Mouse (Mus musculus) intestine, embryonic 16.5 days (tissue): ENCODE measurements around the gene Icmt. TPM values are rescaled to one million over a fixed set of nuclear protein-coding genes. Genes with fewer than 3 reads are reported as not detected.

ENCODE experiments used
- ATAC-seq: fragments of 200-750 bp; cut with Nextera tagmentation; 2 replicates; pipeline ENCODE4 v1.8.0; 2017; ENCODE audit warnings: moderate TSS enrichment, moderate library complexity
- H3K27ac ChIP-seq: fragments of 300-500 bp; sonication (generic); 2 replicates; pipeline ENCODE4 v1.5.1; 2014; ENCODE audit warnings: mild to moderate bottlenecking, low read length
- H3K27me3 ChIP-seq: fragments of 300-500 bp; sonication (generic); replicated peaks from 2 replicates; pipeline ENCODE4 v1.6.1; 2014; ENCODE audit warnings: low read length, control low read depth, mixed read lengths; ENCODE audit not compliant: control insufficient read depth, insufficient read depth
- H3K36me3 ChIP-seq: fragments of 300-500 bp; sonication (generic); 2 replicates; pipeline ENCODE4 v1.6.1; 2014; ENCODE audit warnings: low read length, control low read depth; ENCODE audit not compliant: control insufficient read depth, insufficient read depth
- H3K4me1 ChIP-seq: fragments of 300-500 bp; sonication (generic); 2 replicates; pipeline ENCODE4 v1.6.1; 2014; ENCODE audit warnings: low read length, control low read depth, mixed read lengths; ENCODE audit not compliant: control insufficient read depth, insufficient read depth
- H3K4me2 ChIP-seq: fragments of 300-500 bp; sonication (generic); 2 replicates; pipeline ENCODE4 v1.6.1; 2014; ENCODE audit warnings: low read depth, low read length, control low read depth
- H3K4me3 ChIP-seq: fragments of 300-500 bp; sonication (generic); 2 replicates; pipeline ENCODE4 v1.5.1; 2014; ENCODE audit warnings: mild to moderate bottlenecking, low read length
- H3K9ac ChIP-seq: fragments of 300-500 bp; sonication (generic); 2 replicates; pipeline ENCODE4 v1.6.1; 2014; ENCODE audit warnings: low read depth, low read length
- H3K9me3 ChIP-seq: fragments of 300-500 bp; sonication (generic); 2 replicates; pipeline ENCODE4 v1.6.1; 2016; ENCODE audit warnings: low read length, control low read depth; ENCODE audit not compliant: control insufficient read depth
- WGBS: fragments of 180-500 bp; shearing (Covaris S2); extraction: QIAGEN DNeasy Blood & Tissue Kit; methylation state at CpG from one replicate; pipeline ENCODE4 v1.1.7; 2014; 5-methylcytosine and 5-hydroxymethylcytosine counted together
- polyA plus RNA-seq: library from polyadenylated mRNA; unstranded; fragments of >200 nt; fragmentation: Nextera tagmentation; extraction: Ambion mirVana; gene quantifications from 2 replicates; pipeline ENCODE4 v1.2.1, GENCODE M21; 2015

The Icmt gene
- polyA plus RNA-seq, 1 experiment from 2014 or later, result 13.7 TPM

DNA sequence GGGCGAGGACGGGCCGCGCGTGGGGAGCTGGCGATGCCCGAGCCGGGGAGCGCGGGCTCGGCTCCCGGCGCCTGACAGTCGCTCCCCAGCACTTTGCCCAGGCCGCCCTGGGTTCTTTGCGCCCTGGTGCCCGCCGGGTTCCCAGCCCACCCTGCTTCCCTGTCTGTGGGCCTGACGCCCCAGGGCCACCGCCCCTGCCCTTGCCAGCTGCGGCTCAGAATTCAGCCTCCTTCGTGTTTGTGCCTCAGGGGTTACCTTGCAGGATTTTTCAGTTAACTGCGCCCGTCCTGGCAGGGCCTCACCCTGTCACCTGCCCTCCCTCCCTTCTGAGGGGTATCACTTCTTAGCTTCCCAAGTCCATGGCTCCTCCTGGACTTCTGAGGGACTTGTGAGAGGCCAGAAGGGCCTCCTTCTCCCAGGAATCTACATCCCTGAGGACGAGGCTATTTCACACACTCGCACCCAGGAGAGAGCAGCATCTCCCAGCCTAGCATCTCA is 42.3 kb downstream of the Icmt start:
- no peak for ATAC-seq
- H3K9ac ChIP-seq, result peak overlapping the region; percentile 55
- peaks cover 25% of the 10 kb centered on the region for H3K4me1 ChIP-seq
- peaks cover 3% of the 10 kb centered on the region for H3K36me3 ChIP-seq
- peak overlapping the region; percentile 55 for H3K4me3 ChIP-seq
- 2% methylated on average over 20 of the region's 26 CpGs for WGBS
- peaks cover 40% of the 10 kb centered on the region for H3K27me3 ChIP-seq
- H3K4me2 ChIP-seq, result peak overlapping the region; percentile 96
- H3K9me3 ChIP-seq, result no peaks in the 10 kb centered on the region
- no peak overlapping the region for H3K27ac ChIP-seq

DNA sequence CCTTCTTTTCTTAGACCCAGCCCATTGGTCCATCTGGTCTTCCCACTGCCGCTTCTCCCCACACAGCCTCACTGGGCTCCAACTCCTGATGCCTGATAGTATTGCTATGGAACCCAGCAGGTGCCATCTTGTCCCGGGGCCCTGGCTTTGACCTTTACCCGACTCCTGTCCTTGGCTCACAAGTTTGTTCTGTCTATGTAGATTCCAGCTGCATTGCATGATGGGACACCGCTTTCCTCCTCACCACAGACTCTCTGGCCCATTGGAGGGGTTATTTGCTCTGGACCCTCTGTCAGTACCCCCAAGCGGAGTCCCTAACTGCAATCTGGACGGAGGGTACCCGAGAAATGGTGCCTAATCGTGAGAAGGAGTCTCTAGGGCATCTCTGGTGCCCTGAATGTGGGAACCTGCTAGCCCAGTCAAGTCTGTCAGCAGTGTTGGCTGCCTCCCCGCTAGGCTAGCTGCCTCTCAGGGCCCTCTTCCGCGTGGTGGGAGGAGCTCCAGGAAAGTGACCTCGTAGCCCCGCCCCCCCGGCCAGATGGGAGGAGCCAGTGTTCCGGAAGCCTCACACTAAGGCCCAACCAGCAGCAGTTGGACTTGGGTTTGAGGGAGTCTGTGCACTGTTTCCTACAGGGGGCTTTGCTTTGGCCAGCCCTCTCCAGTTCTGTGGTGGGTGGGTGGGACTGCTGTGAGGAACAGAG is 43.7 kb downstream of the Icmt start:
- no peak overlapping the region for H3K4me2 ChIP-seq
- H3K27ac ChIP-seq, result no peak overlapping the region
- H3K9me3 ChIP-seq, result no peaks in the 10 kb centered on the region
- no peak overlapping the region for H3K9ac ChIP-seq
- WGBS, result 38% methylated on average over 15 of the region's 15 CpGs
- H3K27me3 ChIP-seq, result peaks cover 40% of the 10 kb centered on the region
- no peaks in the 10 kb centered on the region for H3K36me3 ChIP-seq
- H3K4me1 ChIP-seq, result peaks cover 36% of the 10 kb centered on the region
- no peak overlapping the region for H3K4me3 ChIP-seq
- ATAC-seq, result no peak; the same call in 1 of the 2 replicates

DNA sequence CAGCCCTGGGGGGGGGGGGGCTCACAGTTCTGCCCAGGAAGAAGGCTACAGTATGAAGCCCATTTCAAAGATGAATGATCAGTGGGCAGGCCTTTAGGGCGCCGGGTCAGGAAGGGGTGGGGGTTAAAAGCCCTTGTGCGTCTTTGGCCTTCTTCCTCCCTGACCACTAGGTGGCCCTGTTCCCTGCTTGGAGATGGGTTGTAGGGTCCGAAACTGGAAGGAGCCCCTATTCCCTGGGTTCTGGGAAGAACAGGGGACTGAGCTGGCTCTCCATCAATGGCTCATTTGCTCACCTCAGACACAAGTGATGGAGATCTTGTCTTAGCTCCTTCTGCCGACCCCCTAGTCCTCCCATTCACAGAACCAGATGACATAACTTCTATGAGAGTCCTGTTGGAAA is 46.3 kb downstream of the Icmt start:
- H3K27ac ChIP-seq, result no peak overlapping the region
- no peak overlapping the region for H3K4me2 ChIP-seq
- no peak overlapping the region for H3K9ac ChIP-seq
- no peak overlapping the region for H3K4me3 ChIP-seq
- H3K4me1 ChIP-seq, result peaks cover 36% of the 10 kb centered on the region
- no peak for ATAC-seq
- no peaks in the 10 kb centered on the region for H3K36me3 ChIP-seq
- peaks cover 32% of the 10 kb centered on the region for H3K27me3 ChIP-seq
- H3K9me3 ChIP-seq, result no peaks in the 10 kb centered on the region
- 9% methylated on average over 5 of the region's 5 CpGs for WGBS

DNA sequence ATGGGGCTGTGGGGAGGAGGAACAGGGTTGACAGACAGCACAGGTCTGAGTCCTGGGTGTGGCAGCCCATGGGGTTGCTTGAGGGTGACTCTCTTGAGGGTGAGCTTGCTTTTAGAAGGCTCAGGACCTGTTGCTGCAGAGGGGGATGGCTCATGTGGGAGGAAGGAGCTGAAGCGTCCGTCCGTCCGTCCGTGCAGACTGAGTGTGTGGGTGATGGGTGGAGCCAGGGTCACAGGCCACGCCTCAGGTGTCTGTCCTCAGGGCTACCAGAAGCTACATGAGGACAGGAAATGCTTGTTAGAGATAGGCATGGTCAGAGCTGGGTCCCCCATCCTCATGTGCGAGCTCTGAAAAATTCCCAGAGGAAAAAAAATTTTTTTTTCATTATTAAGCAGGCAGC is 47.6 kb downstream of the Icmt start:
- Histone ChIP-seq H3K9me3 (no peaks in the 10 kb centered on the region), H3K4me3 (no peak overlapping the region), H3K27ac (no peak overlapping the region), H3K4me1 (peaks cover 26% of the 10 kb centered on the region), H3K27me3 (peaks cover 21% of the 10 kb centered on the region), H3K9ac (no peak overlapping the region), H3K4me2 (no peak overlapping the region), H3K36me3 (no peaks in the 10 kb centered on the region)
- ATAC-seq, result peak; percentile 34
- WGBS, result 46% methylated on average over 7 of the region's 7 CpGs

DNA sequence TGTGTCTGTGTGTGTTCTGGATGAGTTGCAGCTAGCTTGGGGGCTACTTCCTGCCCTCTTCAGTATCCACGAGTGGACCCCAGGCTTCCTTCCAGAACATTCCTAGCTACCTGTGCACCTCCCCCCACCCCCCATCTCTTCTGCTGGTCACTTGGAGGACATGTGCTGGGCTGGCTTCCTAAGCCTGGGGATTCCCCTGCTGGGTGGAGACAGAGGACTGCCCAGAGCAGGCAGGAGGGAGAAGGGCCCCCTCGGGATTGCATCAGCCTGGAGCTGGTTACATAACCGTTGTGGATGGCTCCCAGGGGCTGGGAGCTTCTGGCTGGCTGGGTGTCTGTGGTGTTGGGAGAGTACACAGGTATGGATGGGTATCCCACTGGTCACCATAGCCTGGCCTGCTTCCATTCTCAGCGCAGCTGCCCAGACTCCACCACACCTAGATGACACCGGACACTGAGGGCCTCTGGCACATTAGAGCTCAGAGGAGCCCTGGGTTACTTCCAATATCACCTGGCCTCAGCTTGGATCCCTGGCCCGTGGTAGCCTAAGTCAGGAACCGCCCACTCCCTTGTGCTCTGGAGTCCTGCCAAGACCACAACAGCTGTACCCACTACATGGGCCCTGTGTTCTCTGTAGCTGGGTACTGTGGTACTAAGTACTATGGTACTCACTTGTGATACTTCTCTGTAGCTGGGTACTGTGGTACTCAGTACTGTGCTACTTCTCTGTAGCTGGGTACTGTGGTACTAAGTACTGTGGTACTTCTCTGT is 48.3 kb downstream of the Icmt start:
- 46% methylated on average over 7 of the region's 7 CpGs for WGBS
- H3K27ac ChIP-seq, result no peak overlapping the region
- H3K36me3 ChIP-seq, result no peaks in the 10 kb centered on the region
- H3K4me2 ChIP-seq, result no peak overlapping the region
- H3K4me1 ChIP-seq, result peaks cover 32% of the 10 kb centered on the region
- no peak overlapping the region for H3K9ac ChIP-seq
- ATAC-seq, result peak; percentile 80
- H3K27me3 ChIP-seq, result peaks cover 17% of the 10 kb centered on the region
- H3K9me3 ChIP-seq, result no peaks in the 10 kb centered on the region
- H3K4me3 ChIP-seq, result no peak overlapping the region

DNA sequence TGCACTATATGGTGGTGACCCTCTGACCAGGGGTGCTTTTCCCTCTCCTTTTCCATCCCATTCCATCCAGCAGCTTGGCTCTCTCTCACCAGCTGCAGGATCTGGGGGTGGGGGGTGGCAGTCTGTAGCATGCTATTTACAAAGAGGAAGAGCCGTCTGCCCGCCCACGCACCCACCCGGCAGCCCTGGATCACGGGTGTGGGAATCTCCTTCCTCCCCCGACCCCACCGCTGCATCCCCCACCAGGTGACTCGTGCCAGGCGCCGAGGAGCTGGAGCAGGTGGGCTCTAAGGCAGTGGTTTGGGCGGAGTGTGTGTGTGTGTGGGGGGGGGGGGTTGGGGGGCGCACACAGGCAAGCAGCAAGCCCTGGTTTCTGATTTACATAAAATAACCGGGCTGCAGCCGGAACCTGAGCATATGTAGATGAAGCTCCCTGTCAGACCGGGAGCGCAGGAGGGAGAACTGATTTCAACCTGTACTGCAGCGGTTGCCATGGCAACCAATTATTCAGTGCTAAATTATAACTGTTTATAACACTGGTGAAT is 52.9 kb downstream of the Icmt start:
- H3K4me2 ChIP-seq, result 0 out of 2 replicates have a peak overlapping the region, but pooled peaks have one; percentile 17
- 4% methylated on average over 17 of the region's 17 CpGs for WGBS
- no peaks in the 10 kb centered on the region for H3K9me3 ChIP-seq
- no peak overlapping the region; the same call in 1 of the 2 replicates for H3K9ac ChIP-seq
- ATAC-seq, result no peak
- peaks cover 30% of the 10 kb centered on the region for H3K4me1 ChIP-seq
- peaks cover 15% of the 10 kb centered on the region; the same call in 1 of the 2 replicates for H3K27me3 ChIP-seq
- H3K36me3 ChIP-seq, result no peaks in the 10 kb centered on the region
- no peak overlapping the region for H3K4me3 ChIP-seq
- no peak overlapping the region for H3K27ac ChIP-seq

DNA sequence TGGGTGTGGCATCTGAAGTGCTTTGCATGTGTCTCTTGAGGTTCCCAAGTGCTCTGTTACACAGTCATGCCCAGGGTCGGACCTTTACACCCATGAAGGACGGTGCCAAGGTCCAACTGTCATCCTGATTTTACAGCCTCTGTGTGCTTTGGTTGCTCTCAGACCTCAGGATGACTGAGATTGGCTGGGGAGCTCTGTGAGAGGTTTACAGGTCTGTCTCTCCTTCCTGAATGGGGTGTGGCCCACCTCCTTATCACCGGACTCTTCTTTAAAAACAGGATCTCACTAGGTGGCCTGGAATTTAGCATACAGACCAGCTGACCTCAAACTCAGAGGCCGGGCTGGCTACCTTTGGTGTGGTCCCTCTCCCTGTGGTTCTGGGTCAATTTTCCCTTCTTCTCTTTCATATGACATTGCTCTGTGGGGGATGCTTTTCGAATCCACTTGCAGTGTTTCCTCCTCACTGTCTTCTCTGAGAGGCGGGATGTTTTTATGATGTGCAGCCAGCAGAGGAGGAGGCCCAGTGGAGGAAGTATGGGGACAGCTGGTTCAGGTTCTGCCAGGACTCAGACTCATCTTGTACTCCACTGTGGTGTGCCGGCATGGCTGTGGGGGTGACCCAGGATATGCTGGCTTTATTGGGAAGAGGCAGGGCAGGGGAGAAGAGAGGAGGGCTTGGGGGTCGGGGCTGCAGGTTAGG is 53.8 kb downstream of the Icmt start:
- H3K9ac ChIP-seq, result no peak overlapping the region
- H3K36me3 ChIP-seq, result no peaks in the 10 kb centered on the region
- H3K9me3 ChIP-seq, result no peaks in the 10 kb centered on the region
- peaks cover 15% of the 10 kb centered on the region; the same call in 1 of the 2 replicates for H3K27me3 ChIP-seq
- 21% methylated on average over 8 of the region's 8 CpGs for WGBS
- peak; percentile 90 for ATAC-seq
- peaks cover 24% of the 10 kb centered on the region for H3K4me1 ChIP-seq
- H3K4me2 ChIP-seq, result no peak overlapping the region
- H3K4me3 ChIP-seq, result no peak overlapping the region
- no peak overlapping the region for H3K27ac ChIP-seq

DNA sequence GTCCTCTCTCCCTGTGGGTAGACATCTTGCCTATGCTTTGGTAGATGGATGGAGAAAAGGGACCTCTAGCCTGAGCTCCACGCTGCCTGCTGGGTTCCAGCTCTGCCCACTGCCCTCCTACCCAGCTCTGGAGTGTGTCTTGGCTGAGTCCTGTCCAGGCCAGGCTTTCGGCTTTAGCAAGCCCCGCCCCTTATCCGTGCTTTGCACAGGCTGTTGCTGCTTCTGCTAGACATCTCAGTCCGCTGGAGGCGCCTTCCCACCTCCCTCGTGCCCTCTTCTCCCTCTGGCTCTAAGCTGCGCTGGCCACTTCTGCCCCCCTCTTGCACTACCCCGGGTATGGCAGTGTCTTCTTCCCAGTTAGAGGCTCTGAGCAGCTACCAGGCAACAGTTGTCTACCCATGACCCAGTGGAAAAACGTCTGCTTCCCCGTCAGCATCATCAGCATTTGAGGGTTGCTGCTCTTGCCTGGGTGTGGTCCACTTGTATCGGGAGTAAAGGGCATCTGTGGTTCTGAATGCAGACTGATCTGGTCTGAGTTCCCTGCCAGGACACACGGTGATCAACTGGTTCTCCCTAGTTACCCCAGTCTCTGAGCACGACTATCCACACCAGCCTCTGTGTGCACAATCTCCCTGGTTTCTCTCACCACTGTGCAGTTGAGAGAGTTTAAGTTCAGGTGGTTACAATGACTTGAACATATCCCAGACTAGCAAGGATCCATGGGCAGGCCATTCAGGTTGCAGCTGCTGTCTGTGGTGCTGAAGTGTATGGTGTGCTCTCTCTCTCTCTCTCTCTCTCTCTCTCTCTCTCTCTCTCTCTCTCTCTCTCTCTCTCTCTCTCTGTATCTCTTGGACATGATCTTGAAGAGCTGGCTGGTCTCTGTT is 54.6 kb downstream of the Icmt start:
- no peak overlapping the region for H3K4me3 ChIP-seq
- H3K9ac ChIP-seq, result no peak overlapping the region
- ATAC-seq, result peak; percentile 30; the same call in 1 of the 2 replicates
- H3K27me3 ChIP-seq, result peaks cover 15% of the 10 kb centered on the region; the same call in 1 of the 2 replicates
- H3K9me3 ChIP-seq, result no peaks in the 10 kb centered on the region
- WGBS, result 14% methylated on average over 14 of the region's 14 CpGs
- no peaks in the 10 kb centered on the region for H3K36me3 ChIP-seq
- H3K4me1 ChIP-seq, result peaks cover 24% of the 10 kb centered on the region
- no peak overlapping the region for H3K27ac ChIP-seq
- H3K4me2 ChIP-seq, result no peak overlapping the region
